7 mouse cellular contexts compared by ENCODE assay signal in genomic region chrX:73476621-73477020, GRCm38 (mm10). TPM values are rescaled to one million over a fixed set of nuclear protein-coding genes. Genes with fewer than 3 reads are reported as not detected.
DNase-seq lines count a peak whose midpoint lies in the region; ATAC-seq and TF ChIP-seq lines count a peak whose summit lies in the region.

No protein-coding gene starts in this region.

- no peak for TF ChIP-seq CTCF in cerebellum, adult 2 months (IDR thresholded peaks at IDR 0.05; ENCODE audit: borderline replicate concordance, insufficient read depth, low read depth, low read length)

- H3K9ac ChIP-seq in neural tube, embryonic 15.5 days (replicated peaks), result no peak overlapping the region

- peaks cover 11% of the 10 kb centered on the region for H3K4me1 ChIP-seq in heart, embryonic 10.5 days
- no peaks in the 10 kb centered on the region for H3K4me1 ChIP-seq in cerebellum, adult 2 months (ENCODE audit: control insufficient read depth, insufficient read depth, low read length)
- no peaks in the 10 kb centered on the region for H3K4me1 ChIP-seq in neural tube, embryonic 15.5 days

- H3K36me3 ChIP-seq in heart, embryonic 10.5 days, result no peaks in the 10 kb centered on the region
- no peaks in the 10 kb centered on the region for H3K36me3 ChIP-seq in neural tube, embryonic 15.5 days

- DNase-seq in embryo, embryonic 10.5 days (ENCODE audit: low spot score), result peak; percentile 34
- DNase-seq in heart, embryonic 10.5 days (ENCODE audit: low spot score), result no peak
- DNase-seq in kidney, postnatal 10 days, result peak; percentile 82
- peak; percentile 36 for DNase-seq in mesoderm, embryonic 11.5 days (ENCODE audit: low read depth, low spot score)
- DNase-seq in cerebellum, adult 2 months, result no peak
- DNase-seq in cerebellum, postnatal 10 days, result no peak

- peak overlapping the region; percentile 62 for H3K27ac ChIP-seq in heart, embryonic 10.5 days
- H3K27ac ChIP-seq in cerebellum, adult 2 months (ENCODE audit: insufficient read depth, low read length), result no peak overlapping the region
- H3K27ac ChIP-seq in neural tube, embryonic 15.5 days (replicated peaks), result no peak overlapping the region

- no peak for TF ChIP-seq POLR2A in cerebellum, adult 2 months (IDR thresholded peaks at IDR 0.05; ENCODE audit: borderline replicate concordance, insufficient read depth, low read length)

- no peak for ATAC-seq in neural tube, embryonic 15.5 days (ENCODE audit: low FRiP score)

- H3K4me2 ChIP-seq in neural tube, embryonic 15.5 days, result no peak overlapping the region

- H3K27me3 ChIP-seq in heart, embryonic 10.5 days (ENCODE audit: insufficient read depth, poor library complexity, severe bottlenecking), result peaks cover 47% of the 10 kb centered on the region; the same call in 1 of the 2 replicates
- no peaks in the 10 kb centered on the region for H3K27me3 ChIP-seq in cerebellum, adult 2 months (ENCODE audit: control insufficient read depth, insufficient read depth, low read length)
- no peaks in the 10 kb centered on the region for H3K27me3 ChIP-seq in neural tube, embryonic 15.5 days (replicated peaks)

- no peak overlapping the region for H3K4me3 ChIP-seq in heart, embryonic 10.5 days
- no peak overlapping the region for H3K4me3 ChIP-seq in cerebellum, adult 2 months (replicated peaks; ENCODE audit: insufficient read depth, low read depth, low read length)
- no peak overlapping the region for H3K4me3 ChIP-seq in neural tube, embryonic 15.5 days (replicated peaks)

- H3K9me3 ChIP-seq in heart, embryonic 10.5 days, result no peaks in the 10 kb centered on the region
- H3K9me3 ChIP-seq in neural tube, embryonic 15.5 days (replicated peaks), result no peaks in the 10 kb centered on the region

- 51% methylated on average over 2 of the region's 2 CpGs for WGBS in heart, embryonic 10.5 days
- 100% methylated on average over 2 of the region's 2 CpGs for WGBS in cerebellum, adult 2 months
- 82% methylated on average over 2 of the region's 2 CpGs for WGBS in neural tube, embryonic 15.5 days

RNA-seq across cellular contexts. Expression of gene Bgn, which starts 6.8 kb away (rescaled TPM):
- polyA plus RNA-seq in heart, embryonic 10.5 days (2016; fragmentation: Nextera tagmentation; extraction: Ambion mirVana), result 18.6 and 30.3 TPM in 2 replicates
- polyA plus RNA-seq in cerebellum, adult 2 months (2012; rRNA removed), result 14.2 and 17.2 TPM in 2 replicates
- polyA plus RNA-seq in neural tube, embryonic 15.5 days (2015; fragmentation: Nextera tagmentation; extraction: Ambion mirVana), result 29.1 and 33.4 TPM in 2 replicates

RNA-seq across cellular contexts. Expression of gene Haus7, which starts 17.8 kb away (rescaled TPM):
- 83.7 and 90.0 TPM in 2 replicates for polyA plus RNA-seq in heart, embryonic 10.5 days (2016; fragmentation: Nextera tagmentation; extraction: Ambion mirVana)
- 18.6 and 18.7 TPM in 2 replicates for polyA plus RNA-seq in cerebellum, adult 2 months (2012; rRNA removed)
- 67.5 and 74.9 TPM in 2 replicates for polyA plus RNA-seq in neural tube, embryonic 15.5 days (2015; fragmentation: Nextera tagmentation; extraction: Ambion mirVana)

RNA-seq across cellular contexts. Expression of gene Atp2b3, which starts 26.3 kb away (rescaled TPM):
- 0.11 and 0.21 TPM in 2 replicates for polyA plus RNA-seq in heart, embryonic 10.5 days (2016; fragmentation: Nextera tagmentation; extraction: Ambion mirVana)
- 113 and 144 TPM in 2 replicates for polyA plus RNA-seq in cerebellum, adult 2 months (2012; rRNA removed)
- polyA plus RNA-seq in neural tube, embryonic 15.5 days (2015; fragmentation: Nextera tagmentation; extraction: Ambion mirVana), result 6.1 and 7.0 TPM in 2 replicates

RNA-seq across cellular contexts. Expression of gene Trex2, which starts 41.5 kb away (rescaled TPM):
- polyA plus RNA-seq in heart, embryonic 10.5 days (2016; fragmentation: Nextera tagmentation; extraction: Ambion mirVana), result not detected in 2 replicates
- polyA plus RNA-seq in cerebellum, adult 2 months (2012; rRNA removed), result 0.14 TPM in 1 of 2 replicates, not detected in the other
- polyA plus RNA-seq in neural tube, embryonic 15.5 days (2015; fragmentation: Nextera tagmentation; extraction: Ambion mirVana), result not detected in 2 replicates

Comparison
In these comparisons a context has a peak if more than half of its experiments do, and no peak if none do; other contexts are left out.
1. DNase-seq: peak in embryo, embryonic 10.5 days (single experiment), kidney, postnatal 10 days (single experiment) and mesoderm, embryonic 11.5 days (single experiment); none in heart, embryonic 10.5 days (single experiment), cerebellum, adult 2 months (0 of 2) and cerebellum, postnatal 10 days (0 of 2).
2. RNA of gene Atp2b3, which starts 26.3 kb away (polyA plus RNA-seq): 113 to 144 TPM in cerebellum, adult 2 months; 6.1 to 7.0 TPM in neural tube, embryonic 15.5 days and 0.11 to 0.21 TPM in heart, embryonic 10.5 days; every median in the first group is over 10 times any median in the second.